In genomic region chr19:53194751-53195520, GRCm38 (mm10) we compare ENCODE assay signal across 8 mouse cellular contexts. TPM values are rescaled to one million over a fixed set of nuclear protein-coding genes. Genes with fewer than 3 reads are reported as not detected.
DNase-seq lines count a peak whose midpoint lies in the region; ATAC-seq and TF ChIP-seq lines count a peak whose summit lies in the region.

No protein-coding gene starts in this region.

- H3K4me3 ChIP-seq in embryonic facial prominence, embryonic 13.5 days, result no peak overlapping the region
- H3K4me3 ChIP-seq in embryonic facial prominence, embryonic 10.5 days, result no peak overlapping the region
- no peak overlapping the region for H3K4me3 ChIP-seq in limb, embryonic 15.5 days
- H3K4me3 ChIP-seq in limb, embryonic 10.5 days, result no peak overlapping the region
- H3K4me3 ChIP-seq in heart, postnatal 0 days (ENCODE audit: low read depth, low read length), result peak overlapping the region; percentile 26; the same call in 1 of the 2 replicates

- H3K4me2 ChIP-seq in embryonic facial prominence, embryonic 13.5 days, result peak overlapping the region; percentile 7; the same call in 1 of the 2 replicates
- no peak overlapping the region for H3K4me2 ChIP-seq in limb, embryonic 15.5 days
- H3K4me2 ChIP-seq in heart, postnatal 0 days (ENCODE audit: low read depth, low read length), result peak overlapping the region; percentile 54

- no peak overlapping the region for H3K9ac ChIP-seq in embryonic facial prominence, embryonic 13.5 days
- H3K9ac ChIP-seq in limb, embryonic 15.5 days, result no peak overlapping the region
- peak overlapping the region; percentile 50; the same call in 1 of the 2 replicates for H3K9ac ChIP-seq in heart, postnatal 0 days (replicated peaks; ENCODE audit: low read depth, low read length)

- 83% methylated on average over 9 of the region's 9 CpGs for WGBS in embryonic facial prominence, embryonic 13.5 days
- 86% methylated on average over 9 of the region's 9 CpGs for WGBS in embryonic facial prominence, embryonic 10.5 days
- 75% methylated on average over 9 of the region's 9 CpGs for WGBS in limb, embryonic 15.5 days
- WGBS in limb, embryonic 10.5 days, result 94% methylated on average over 9 of the region's 9 CpGs
- WGBS in heart, postnatal 0 days, result 62% methylated on average over 9 of the region's 9 CpGs

- no peak overlapping the region for H3K27ac ChIP-seq in embryonic facial prominence, embryonic 13.5 days
- H3K27ac ChIP-seq in embryonic facial prominence, embryonic 10.5 days (replicated peaks), result no peak overlapping the region
- H3K27ac ChIP-seq in limb, embryonic 15.5 days, result peak overlapping the region; percentile 33; the same call in 1 of the 2 replicates
- no peak overlapping the region for H3K27ac ChIP-seq in limb, embryonic 10.5 days
- H3K27ac ChIP-seq in heart, postnatal 0 days (ENCODE audit: low read depth), result peak overlapping the region; percentile 88

- H3K4me1 ChIP-seq in embryonic facial prominence, embryonic 13.5 days, result peaks cover 25% of the 10 kb centered on the region
- peaks cover 26% of the 10 kb centered on the region for H3K4me1 ChIP-seq in embryonic facial prominence, embryonic 10.5 days
- H3K4me1 ChIP-seq in limb, embryonic 15.5 days, result peaks cover 18% of the 10 kb centered on the region
- H3K4me1 ChIP-seq in limb, embryonic 10.5 days, result peaks cover 23% of the 10 kb centered on the region
- peaks cover 69% of the 10 kb centered on the region for H3K4me1 ChIP-seq in heart, postnatal 0 days (ENCODE audit: control insufficient read depth, insufficient read depth)

- no peak for TF ChIP-seq EP300 in heart, postnatal 0 days (IDR thresholded peaks at IDR 0.05; ENCODE audit: low read depth)

- H3K27me3 ChIP-seq in embryonic facial prominence, embryonic 13.5 days, result no peaks in the 10 kb centered on the region
- H3K27me3 ChIP-seq in embryonic facial prominence, embryonic 10.5 days (replicated peaks; ENCODE audit: low read depth, poor library complexity, severe bottlenecking), result no peaks in the 10 kb centered on the region
- no peaks in the 10 kb centered on the region for H3K27me3 ChIP-seq in limb, embryonic 15.5 days
- H3K27me3 ChIP-seq in limb, embryonic 10.5 days (ENCODE audit: low read depth, poor library complexity, severe bottlenecking), result no peaks in the 10 kb centered on the region
- H3K27me3 ChIP-seq in heart, postnatal 0 days (ENCODE audit: control insufficient read depth, insufficient read depth, low read length), result no peaks in the 10 kb centered on the region

- intact Hi-C loops in left cerebral cortex, postnatal 10 days (cut with DNase I), result no loop called here

- TF ChIP-seq CTCF in heart, postnatal 0 days (IDR thresholded peaks at IDR 0.05; ENCODE audit: low read depth), result no peak

- DNase-seq in embryonic facial prominence, embryonic 10.5 days (ENCODE audit: low spot score), result no peak
- no peak for DNase-seq in limb, embryonic 10.5 days (ENCODE audit: low spot score)
- no peak for DNase-seq in heart, postnatal 0 days (ENCODE audit: low spot score)
- DNase-seq in natural killer cell, adult 2 months (ENCODE audit: low spot score in 2 of 2), result peak; percentile 44 to 58
- no peak for DNase-seq in left cerebral cortex, postnatal 10 days (ENCODE audit: extremely low spot score in 1 of 2, low spot score in 2 of 2)
- no peak for DNase-seq in adipocyte (ENCODE audit: low spot score)

- peaks cover 11% of the 10 kb centered on the region for H3K36me3 ChIP-seq in embryonic facial prominence, embryonic 13.5 days
- H3K36me3 ChIP-seq in embryonic facial prominence, embryonic 10.5 days (replicated peaks), result peaks cover 8% of the 10 kb centered on the region
- H3K36me3 ChIP-seq in limb, embryonic 15.5 days, result peaks cover 7% of the 10 kb centered on the region; the same call in 1 of the 2 replicates
- H3K36me3 ChIP-seq in limb, embryonic 10.5 days, result peaks cover 7% of the 10 kb centered on the region
- peaks cover 9% of the 10 kb centered on the region; the same call in 1 of the 2 replicates for H3K36me3 ChIP-seq in heart, postnatal 0 days (replicated peaks; ENCODE audit: control insufficient read depth, insufficient read depth, low read length)

- no peaks in the 10 kb centered on the region for H3K9me3 ChIP-seq in embryonic facial prominence, embryonic 13.5 days
- no peaks in the 10 kb centered on the region for H3K9me3 ChIP-seq in embryonic facial prominence, embryonic 10.5 days
- no peaks in the 10 kb centered on the region for H3K9me3 ChIP-seq in limb, embryonic 15.5 days
- H3K9me3 ChIP-seq in limb, embryonic 10.5 days (replicated peaks), result no peaks in the 10 kb centered on the region
- H3K9me3 ChIP-seq in heart, postnatal 0 days (replicated peaks; ENCODE audit: control insufficient read depth, low read length), result no peaks in the 10 kb centered on the region

- no peak for ATAC-seq in embryonic facial prominence, embryonic 13.5 days (ENCODE audit: insufficient number of reproducible peaks, insufficient read depth, low FRiP score, low TSS enrichment, low read depth)
- no peak for ATAC-seq in limb, embryonic 15.5 days (ENCODE audit: insufficient number of reproducible peaks, low FRiP score, low TSS enrichment, low read depth)
- ATAC-seq in heart, postnatal 0 days (ENCODE audit: insufficient read depth, low read depth), result no peak

RNA-seq across cellular contexts. Expression of gene Add3, which starts 54.7 kb away (rescaled TPM):
- 73.8 and 78.4 TPM in 2 replicates for polyA plus RNA-seq in embryonic facial prominence, embryonic 13.5 days (2015; fragmentation: Nextera tagmentation; extraction: Ambion mirVana)
- 61.7 and 67.2 TPM in 2 replicates for polyA plus RNA-seq in embryonic facial prominence, embryonic 10.5 days (2016; fragmentation: Nextera tagmentation; extraction: Ambion mirVana)
- polyA plus RNA-seq in limb, embryonic 15.5 days (2015; fragmentation: Nextera tagmentation; extraction: Ambion mirVana), result 97.1 and 98.7 TPM in 2 replicates
- 46.4 and 63.7 TPM in 2 replicates for polyA plus RNA-seq in limb, embryonic 10.5 days (2016; fragmentation: Nextera tagmentation; extraction: Ambion mirVana)
- 62.1 and 78.8 TPM in 2 replicates for total RNA-seq in heart, postnatal 0 days (2014; rRNA removed; ENCODE audit: low replicate concordance)
- polyA plus RNA-seq in heart, postnatal 0 days (2015; fragmentation: Nextera tagmentation; extraction: Ambion mirVana), result 81.2 and 82.9 TPM in 2 replicates
- total RNA-seq in left cerebral cortex, postnatal 10 days (2021), result 100 to 1,000 TPM; 113 to 114 TPM

Comparison
In these comparisons a context has a peak if more than half of its experiments do, and no peak if none do; other contexts are left out.
1. H3K27ac ChIP-seq: peak in limb, embryonic 15.5 days (single experiment) and heart, postnatal 0 days (single experiment); none in embryonic facial prominence, embryonic 13.5 days (single experiment), embryonic facial prominence, embryonic 10.5 days (single experiment) and limb, embryonic 10.5 days (single experiment).
2. DNase-seq: peak in natural killer cell, adult 2 months (2 of 2); none in embryonic facial prominence, embryonic 10.5 days (single experiment), limb, embryonic 10.5 days (single experiment), heart, postnatal 0 days (single experiment), left cerebral cortex, postnatal 10 days (0 of 2) and adipocyte (single experiment).